Mouse (Mus musculus): ENCODE results near the gene Ccnd3. TPM values are rescaled to one million over a fixed set of nuclear protein-coding genes. Genes with fewer than 3 reads are reported as not detected.
A peak's percentile ranks its signal among the peaks of the same experiment; 100 is the strongest.

Ccnd3 gene
- polyA plus RNA-seq, 1 experiment: 159 TPM

DNA sequence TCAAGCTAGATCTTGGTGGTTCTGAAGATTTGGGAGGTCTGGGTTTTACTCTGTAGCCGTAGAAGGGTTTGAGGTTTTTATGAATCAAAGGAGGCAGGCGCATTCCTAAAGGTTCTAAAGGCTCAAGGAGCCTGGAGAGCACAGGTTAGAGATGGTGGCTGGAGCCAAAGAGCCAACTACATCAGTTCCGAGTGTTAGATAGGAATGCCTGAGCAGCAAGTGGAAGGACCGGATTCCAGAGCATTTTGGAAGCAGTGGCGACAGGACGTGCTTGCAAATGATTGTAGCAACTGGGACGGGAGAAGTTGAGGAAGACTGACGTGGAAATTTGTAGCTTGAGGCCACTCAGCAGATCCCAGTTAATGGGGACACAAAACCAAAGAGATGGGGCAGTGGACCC is 69.2 kb downstream of the Ccnd3 start:
- TF ChIP-seq POLR2A (IDR thresholded peaks at IDR 0.05; ENCODE audit: low read depth, low read length) (no peak), CTCF (IDR thresholded peaks at IDR 0.05; ENCODE audit: borderline replicate concordance, insufficient read depth, low read length) (no peak)
- Histone ChIP-seq H3K27ac (ENCODE audit: insufficient read depth, low read length) (no peak overlapping the region), H3K4me1 (ENCODE audit: control insufficient read depth, insufficient read depth, low read length) (no peaks in the 10 kb centered on the region), H3K4me3 (ENCODE audit: insufficient read depth, low read length) (no peak overlapping the region)

- Histone ChIP-seq H3K4me1 (ENCODE audit: control insufficient read depth, insufficient read depth, low read length) (no peaks in the 10 kb centered on the region), H3K4me3 (ENCODE audit: insufficient read depth, low read length) (no peak overlapping the region), H3K27ac (ENCODE audit: insufficient read depth, low read length) (no peak overlapping the region)
- TF ChIP-seq CTCF (IDR thresholded peaks at IDR 0.05; ENCODE audit: borderline replicate concordance, insufficient read depth, low read length) (no peak), POLR2A (IDR thresholded peaks at IDR 0.05; ENCODE audit: low read depth, low read length) (no peak)
These were observed 70.0 kb downstream of the Ccnd3 start for GRCm38 (mm10) chr17:47574830-47575229.

DNA sequence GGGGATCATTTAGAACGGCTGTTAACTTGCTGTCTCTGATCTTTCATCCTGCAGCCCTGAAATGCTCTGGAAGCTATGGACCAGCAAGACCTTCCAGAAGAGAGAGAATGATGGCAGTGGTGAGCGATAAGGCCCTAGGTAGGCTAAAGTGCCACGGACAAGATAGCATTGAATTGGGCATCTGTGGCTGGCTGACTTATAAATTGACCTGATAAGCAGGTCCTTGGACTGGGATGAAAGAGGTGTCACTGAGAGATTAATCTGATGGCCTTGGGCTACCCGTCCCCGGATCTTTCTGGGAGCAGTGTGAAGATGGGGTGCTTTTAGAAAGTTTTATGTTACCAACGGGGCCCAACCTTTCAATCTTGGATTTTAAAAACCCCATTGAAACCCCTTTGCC is 73.8 kb downstream of the Ccnd3 start:
- TF ChIP-seq CTCF (IDR thresholded peaks at IDR 0.05; ENCODE audit: borderline replicate concordance, insufficient read depth, low read length): no peak
- TF ChIP-seq POLR2A (IDR thresholded peaks at IDR 0.05; ENCODE audit: low read depth, low read length): no peak
- Histone ChIP-seq H3K4me3 (ENCODE audit: insufficient read depth, low read length) (no peak overlapping the region), H3K27ac (ENCODE audit: insufficient read depth, low read length) (no peak overlapping the region), H3K4me1 (ENCODE audit: control insufficient read depth, insufficient read depth, low read length) (no peaks in the 10 kb centered on the region)

DNA sequence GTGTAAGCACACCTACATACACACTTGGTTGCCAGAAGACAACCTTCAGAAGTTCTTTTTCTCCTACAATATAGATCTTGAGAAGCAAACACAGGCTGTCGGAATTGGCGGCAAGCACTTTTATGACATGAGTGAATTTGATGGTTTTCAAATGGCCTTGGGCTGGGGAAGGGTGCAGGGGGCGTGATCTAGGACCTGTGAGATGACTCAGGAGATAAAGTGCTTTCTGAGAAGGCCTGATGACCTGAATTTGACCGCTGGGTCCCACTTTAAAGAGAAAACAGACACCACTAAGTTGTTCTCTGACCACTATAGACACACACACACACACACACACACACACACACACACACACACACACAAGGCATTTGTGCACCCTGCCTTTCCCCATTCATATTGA is 76.1 kb downstream of the Ccnd3 start:
- Histone ChIP-seq H3K4me3 (ENCODE audit: insufficient read depth, low read length) (no peak overlapping the region), H3K27ac (ENCODE audit: insufficient read depth, low read length) (no peak overlapping the region), H3K4me1 (ENCODE audit: control insufficient read depth, insufficient read depth, low read length) (no peaks in the 10 kb centered on the region)
- TF ChIP-seq CTCF (IDR thresholded peaks at IDR 0.05; ENCODE audit: borderline replicate concordance, insufficient read depth, low read length) (no peak), POLR2A (IDR thresholded peaks at IDR 0.05; ENCODE audit: low read depth, low read length) (no peak)

GRCm38 (mm10) chr17:47588517-47588916 is 83.7 kb downstream of the Ccnd3 start:
- H3K4me1 ChIP-seq (ENCODE audit: control insufficient read depth, insufficient read depth, low read length): peaks cover 3% of the 10 kb centered on the region; the same call in 1 of the 2 replicates
- H3K27ac ChIP-seq (ENCODE audit: insufficient read depth, low read length): no peak overlapping the region
- no peak overlapping the region for H3K4me3 ChIP-seq (ENCODE audit: insufficient read depth, low read length)
- TF ChIP-seq CTCF (IDR thresholded peaks at IDR 0.05; ENCODE audit: borderline replicate concordance, insufficient read depth, low read length) (no peak), POLR2A (IDR thresholded peaks at IDR 0.05; ENCODE audit: low read depth, low read length) (no peak)

DNA sequence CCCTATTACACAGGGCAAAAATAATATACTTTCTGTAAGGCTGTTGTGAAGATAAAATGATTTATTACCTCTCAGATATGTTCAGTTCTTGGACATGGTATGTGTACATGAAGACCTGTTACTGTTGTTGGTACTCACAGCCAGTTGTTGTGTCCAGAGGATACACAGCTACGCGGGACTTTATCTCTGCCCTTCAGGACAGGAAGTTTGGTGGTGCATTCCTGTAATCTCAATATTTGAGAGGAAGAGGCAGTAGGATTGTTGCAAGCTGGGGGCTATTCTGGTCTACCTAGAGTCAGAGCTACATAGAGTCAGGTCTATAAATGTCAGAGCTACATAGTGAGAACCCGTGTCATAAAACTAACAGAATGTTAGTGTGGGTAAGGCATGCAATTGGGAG is 86.2 kb downstream of the Ccnd3 start:
- H3K4me1 ChIP-seq (ENCODE audit: control insufficient read depth, insufficient read depth, low read length): peaks cover 3% of the 10 kb centered on the region; the same call in 1 of the 2 replicates
- H3K4me3 ChIP-seq (ENCODE audit: insufficient read depth, low read length): no peak overlapping the region
- no peak overlapping the region for H3K27ac ChIP-seq (ENCODE audit: insufficient read depth, low read length)
- TF ChIP-seq POLR2A (IDR thresholded peaks at IDR 0.05; ENCODE audit: low read depth, low read length) (no peak), CTCF (IDR thresholded peaks at IDR 0.05; ENCODE audit: borderline replicate concordance, insufficient read depth, low read length) (no peak)

- Histone ChIP-seq H3K27ac (ENCODE audit: insufficient read depth, low read length) (peak overlapping the region; percentile 83), H3K4me3 (ENCODE audit: insufficient read depth, low read length) (peak overlapping the region; percentile 83), H3K4me1 (ENCODE audit: control insufficient read depth, insufficient read depth, low read length) (peaks cover 10% of the 10 kb centered on the region)
- TF ChIP-seq POLR2A (IDR thresholded peaks at IDR 0.05; ENCODE audit: low read depth, low read length) (peak; percentile 61), CTCF (IDR thresholded peaks at IDR 0.05; ENCODE audit: borderline replicate concordance, insufficient read depth, low read length) (no peak)
These were observed 88.5 kb downstream of the Ccnd3 start for GRCm38 (mm10) chr17:47593215-47593853.

DNA sequence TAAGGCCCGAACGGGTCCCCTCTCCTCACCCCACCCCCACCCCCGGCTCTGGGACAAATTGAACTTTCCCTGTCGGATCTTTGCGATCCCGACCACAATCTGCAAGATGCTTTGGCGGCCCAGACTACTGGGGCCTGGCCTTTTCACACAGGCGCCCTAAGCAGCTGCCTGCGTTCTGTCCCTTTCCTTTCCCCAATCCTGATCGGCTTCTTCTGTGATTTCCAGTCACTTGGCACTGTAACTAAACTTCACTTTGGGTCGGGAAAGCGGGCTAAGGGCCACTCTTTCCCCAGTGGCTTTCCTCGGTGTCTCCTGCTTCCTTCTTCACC is 89.0 kb downstream of the Ccnd3 start:
- peak overlapping the region; percentile 83 for H3K4me3 ChIP-seq (ENCODE audit: insufficient read depth, low read length)
- peaks cover 10% of the 10 kb centered on the region for H3K4me1 ChIP-seq (ENCODE audit: control insufficient read depth, insufficient read depth, low read length)
- TF ChIP-seq CTCF (IDR thresholded peaks at IDR 0.05; ENCODE audit: borderline replicate concordance, insufficient read depth, low read length): no peak
- no peak for TF ChIP-seq POLR2A (IDR thresholded peaks at IDR 0.05; ENCODE audit: low read depth, low read length)
- peak overlapping the region; percentile 83 for H3K27ac ChIP-seq (ENCODE audit: insufficient read depth, low read length)

DNA sequence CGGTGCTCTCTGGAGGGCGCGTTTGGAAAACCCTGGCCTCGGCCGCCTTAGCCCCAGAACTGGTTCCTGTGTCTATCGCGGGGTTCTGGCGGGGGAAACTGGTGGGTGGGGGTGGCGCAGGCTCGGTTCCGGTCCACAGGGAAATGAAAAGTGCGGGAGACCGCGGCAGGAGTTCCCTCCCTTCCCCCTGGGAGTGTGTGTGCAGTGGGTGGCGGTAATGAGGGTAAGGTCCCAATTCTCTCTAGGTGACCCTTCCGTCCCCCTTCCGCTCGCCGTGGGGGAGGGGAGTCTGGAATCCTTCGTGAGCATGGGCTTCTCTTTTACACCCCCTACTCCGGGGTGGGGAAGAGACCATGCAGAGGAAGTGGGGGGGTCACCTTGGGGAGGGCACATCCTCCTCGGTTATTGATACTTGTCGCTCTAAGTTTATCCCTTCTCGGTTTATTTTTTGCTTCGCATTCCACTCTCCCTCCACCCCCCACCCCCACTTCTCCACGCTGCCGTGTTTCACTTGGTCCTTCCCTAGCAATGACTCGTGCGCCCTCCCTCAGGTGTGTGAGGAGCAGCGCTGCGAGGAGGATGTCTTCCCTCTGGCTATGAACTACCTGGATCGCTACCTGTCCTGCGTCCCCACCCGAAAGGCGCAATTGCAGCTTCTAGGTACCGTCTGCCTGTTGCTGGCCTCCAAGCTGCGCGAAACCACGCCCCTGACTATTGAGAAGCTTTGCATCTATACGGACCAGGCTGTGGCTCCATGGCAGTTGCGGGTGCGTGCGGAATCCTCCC is 89.5 kb downstream of the Ccnd3 start:
- H3K27ac ChIP-seq (ENCODE audit: insufficient read depth, low read length): peak overlapping the region; percentile 83
- H3K4me3 ChIP-seq (ENCODE audit: insufficient read depth, low read length): peak overlapping the region; percentile 83
- H3K4me1 ChIP-seq (ENCODE audit: control insufficient read depth, insufficient read depth, low read length): peaks cover 10% of the 10 kb centered on the region
- TF ChIP-seq CTCF (IDR thresholded peaks at IDR 0.05; ENCODE audit: borderline replicate concordance, insufficient read depth, low read length) (no peak), POLR2A (IDR thresholded peaks at IDR 0.05; ENCODE audit: low read depth, low read length) (peak; percentile 56; the same call in 1 of the 2 replicates)

DNA sequence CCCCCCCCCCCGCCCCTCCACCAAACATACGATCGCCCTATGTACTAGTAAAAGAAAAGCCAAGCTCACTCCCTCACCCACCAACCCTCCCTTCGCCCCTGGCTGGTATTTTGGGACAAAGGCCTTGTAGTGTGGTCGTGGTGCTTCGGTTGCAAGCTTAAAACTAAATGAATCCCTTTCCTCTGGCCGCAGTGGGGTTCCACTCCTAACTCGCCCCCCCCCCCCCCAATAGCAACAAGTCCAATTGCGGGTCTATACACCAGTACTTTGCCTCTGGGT is 90.1 kb downstream of the Ccnd3 start:
- H3K4me1 ChIP-seq (ENCODE audit: control insufficient read depth, insufficient read depth, low read length): peaks cover 10% of the 10 kb centered on the region
- peak overlapping the region; percentile 92 for H3K27ac ChIP-seq (ENCODE audit: insufficient read depth, low read length)
- no peak for TF ChIP-seq CTCF (IDR thresholded peaks at IDR 0.05; ENCODE audit: borderline replicate concordance, insufficient read depth, low read length)
- TF ChIP-seq POLR2A (IDR thresholded peaks at IDR 0.05; ENCODE audit: low read depth, low read length): no peak
- H3K4me3 ChIP-seq (ENCODE audit: insufficient read depth, low read length): peak overlapping the region; percentile 83
